Mouse (Mus musculus): ENCODE data around the gene 4933402D24Rik.

The 4933402D24Rik gene

GRCm38 (mm10) chr1:63769167-63769566 lies at the start of gene 4933402D24Rik:
Gene 4933402D24Rik, minus strand, starts transcription at chr1:63769267.
- DNase-seq (ENCODE audit: low spot score): no peak

- no peak for DNase-seq (ENCODE audit: low spot score)
These were observed 39.5 kb upstream of the 4933402D24Rik start for GRCm38 (mm10) chr1:63808584-63808983.

- no peak for DNase-seq (ENCODE audit: low spot score)
These were observed 36.0 kb upstream of the 4933402D24Rik start for GRCm38 (mm10) chr1:63805095-63805494.

- DNase-seq (ENCODE audit: low spot score): no peak
These were observed 25.3 kb upstream of the 4933402D24Rik start for GRCm38 (mm10) chr1:63794326-63794725.

- DNase-seq (ENCODE audit: low spot score): no peak
These were observed 8.0 kb upstream of the 4933402D24Rik start for GRCm38 (mm10) chr1:63776902-63777630.

GRCm38 (mm10) chr1:63776396-63776795 lies 7.3 kb upstream of the 4933402D24Rik start:
- DNase-seq (ENCODE audit: low spot score): no peak

- no peak for DNase-seq (ENCODE audit: low spot score)
These were observed 1.2 kb upstream of the 4933402D24Rik start for GRCm38 (mm10) chr1:63770309-63770708.

- DNase-seq (ENCODE audit: low spot score): no peak
These were observed 955 bp downstream of the 4933402D24Rik start for GRCm38 (mm10) chr1:63768112-63768511.

GRCm38 (mm10) chr1:63764395-63764794 lies 4.7 kb downstream of the 4933402D24Rik start:
- no peak for DNase-seq (ENCODE audit: low spot score)

- DNase-seq (ENCODE audit: low spot score): no peak
These were observed 5.1 kb downstream of the 4933402D24Rik start for GRCm38 (mm10) chr1:63763881-63764386.

GRCm38 (mm10) chr1:63763212-63763694 lies 5.8 kb downstream of the 4933402D24Rik start:
- no peak for DNase-seq (ENCODE audit: low spot score)

- no peak for DNase-seq (ENCODE audit: low spot score)
These were observed 13.1 kb downstream of the 4933402D24Rik start for GRCm38 (mm10) chr1:63756005-63756404.

GRCm38 (mm10) chr1:63730240-63730771 lies 38.8 kb downstream of the 4933402D24Rik start, which contains the start of the genes Mdh1b and Fastkd2:
Gene Mdh1b, minus strand, starts transcription at chr1:63730318.
Gene Fastkd2, plus strand, starts transcription at chr1:63730614.
- peak; percentile 78 for DNase-seq (ENCODE audit: low spot score)

- no peak for DNase-seq (ENCODE audit: low spot score)
These were observed 39.3 kb downstream of the 4933402D24Rik start for GRCm38 (mm10) chr1:63729796-63730195.

GRCm38 (mm10) chr1:63720161-63720560 lies 48.9 kb downstream of the 4933402D24Rik start:
- no peak for DNase-seq (ENCODE audit: low spot score)

- DNase-seq (ENCODE audit: low spot score): no peak
These were observed 60.2 kb downstream of the 4933402D24Rik start for GRCm38 (mm10) chr1:63708876-63709275.

- DNase-seq (ENCODE audit: low spot score): no peak
These were observed 63.3 kb downstream of the 4933402D24Rik start for GRCm38 (mm10) chr1:63705733-63706132.
